Mouse (Mus musculus): ENCODE results near the gene Pnpla6. TPM values are rescaled to one million over a fixed set of nuclear protein-coding genes. Genes with fewer than 3 reads are reported as not detected.

Pnpla6 gene
- polyA plus RNA-seq, 1 experiment, result 18.6 TPM

GRCm38 (mm10) chr8:3475715-3476429 lies 39.3 kb upstream of the Pnpla6 start:
- Histone ChIP-seq H3K79me2 (ENCODE audit: control insufficient read depth, insufficient read depth) (no peaks in the 10 kb centered on the region), H3K4me3 (ENCODE audit: insufficient read depth, poor library complexity, severe bottlenecking) (no peak overlapping the region), H3K27me3 (ENCODE audit: control insufficient read depth, insufficient read depth, insufficient read length) (no peaks in the 10 kb centered on the region), H3K79me3 (ENCODE audit: low read depth) (no peaks in the 10 kb centered on the region), H3ac (ENCODE audit: control insufficient read depth, insufficient read length, low read depth) (no peak overlapping the region), H3K36me3 (ENCODE audit: control insufficient read depth, insufficient read depth) (no peaks in the 10 kb centered on the region)
- TF ChIP-seq MYOG (IDR thresholded peaks at IDR 0.05; ENCODE audit: control insufficient read depth, extremely low read depth, insufficient read length) (no peak), CTCF (IDR thresholded peaks at IDR 0.05; ENCODE audit: control insufficient read depth, insufficient read depth, insufficient read length) (no peak), MYOD1 (IDR thresholded peaks at IDR 0.05; ENCODE audit: control insufficient read depth, insufficient read length, low read depth) (no peak), FOSL1 (IDR thresholded peaks at IDR 0.05; ENCODE audit: insufficient read depth, low read length, poor library complexity, severe bottlenecking) (no peak), MAX (IDR thresholded peaks at IDR 0.05) (no peak), CEBPB (IDR thresholded peaks at IDR 0.05; ENCODE audit: low read depth) (no peak), USF1 (IDR thresholded peaks at IDR 0.05; ENCODE audit: low read depth) (no peak)

DNA sequence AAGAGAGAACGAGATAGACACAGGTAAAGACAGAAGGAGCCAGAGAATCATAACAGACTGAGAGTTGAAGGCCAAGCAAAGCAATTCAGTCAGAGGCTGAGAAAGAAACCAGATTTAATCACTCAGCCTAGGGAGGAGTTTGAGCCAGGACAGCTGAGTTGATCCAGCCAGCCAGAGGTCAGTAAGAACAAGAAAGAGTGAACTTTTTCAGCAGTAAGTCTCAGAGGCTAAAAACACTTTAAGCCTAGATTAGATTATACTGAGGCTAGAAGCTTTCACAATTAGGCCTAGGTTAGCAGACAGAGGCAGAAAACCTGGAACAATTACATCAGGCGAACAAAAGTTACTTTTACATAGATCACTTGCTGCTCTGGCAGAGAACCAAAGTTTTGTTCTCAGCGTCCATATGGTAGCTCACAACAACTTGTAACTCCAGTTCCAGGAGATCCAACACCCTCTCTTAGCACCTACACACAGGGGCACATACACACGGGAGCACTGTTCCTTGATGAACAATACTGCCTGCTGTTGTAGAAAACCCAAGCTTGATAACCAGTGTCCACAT lies 34.9 kb upstream of the Pnpla6 start:
- Histone ChIP-seq H3K79me2 (ENCODE audit: control insufficient read depth, insufficient read depth) (no peaks in the 10 kb centered on the region), H3K4me3 (ENCODE audit: insufficient read depth, poor library complexity, severe bottlenecking) (no peak overlapping the region), H3K79me3 (ENCODE audit: low read depth) (no peaks in the 10 kb centered on the region), H3K27me3 (ENCODE audit: control insufficient read depth, insufficient read depth, insufficient read length) (no peaks in the 10 kb centered on the region), H3ac (ENCODE audit: control insufficient read depth, insufficient read length, low read depth) (no peak overlapping the region), H3K36me3 (ENCODE audit: control insufficient read depth, insufficient read depth) (no peaks in the 10 kb centered on the region)
- no peak for TF ChIP-seq MYOG (IDR thresholded peaks at IDR 0.05; ENCODE audit: control insufficient read depth, extremely low read depth, insufficient read length)
- TF ChIP-seq USF1 (IDR thresholded peaks at IDR 0.05; ENCODE audit: low read depth), result no peak
- TF ChIP-seq CEBPB (IDR thresholded peaks at IDR 0.05; ENCODE audit: low read depth), result no peak
- TF ChIP-seq CTCF (IDR thresholded peaks at IDR 0.05; ENCODE audit: control insufficient read depth, insufficient read depth, insufficient read length), result no peak
- no peak for TF ChIP-seq MAX (IDR thresholded peaks at IDR 0.05)

- TF ChIP-seq USF1 (IDR thresholded peaks at IDR 0.05; ENCODE audit: low read depth) (no peak), CTCF (IDR thresholded peaks at IDR 0.05; ENCODE audit: control insufficient read depth, insufficient read depth, insufficient read length) (no peak), FOSL1 (IDR thresholded peaks at IDR 0.05; ENCODE audit: insufficient read depth, low read length, poor library complexity, severe bottlenecking) (no peak), MYOD1 (IDR thresholded peaks at IDR 0.05; ENCODE audit: control insufficient read depth, insufficient read length, low read depth) (no peak), MAX (IDR thresholded peaks at IDR 0.05) (no peak), MYOG (IDR thresholded peaks at IDR 0.05; ENCODE audit: control insufficient read depth, extremely low read depth, insufficient read length) (no peak), CEBPB (IDR thresholded peaks at IDR 0.05; ENCODE audit: low read depth) (no peak)
- Histone ChIP-seq H3K36me3 (ENCODE audit: control insufficient read depth, insufficient read depth) (no peaks in the 10 kb centered on the region), H3K79me3 (ENCODE audit: low read depth) (no peaks in the 10 kb centered on the region)
Measured at GRCm38 (mm10) chr8:3481605-3482004, 33.6 kb upstream of the Pnpla6 start.

GRCm38 (mm10) chr8:3482240-3482740 lies 32.9 kb upstream of the Pnpla6 start:
- Histone ChIP-seq H3K4me3 (ENCODE audit: insufficient read depth, poor library complexity, severe bottlenecking) (no peak overlapping the region), H3K79me3 (ENCODE audit: low read depth) (no peaks in the 10 kb centered on the region), H3K79me2 (ENCODE audit: control insufficient read depth, insufficient read depth) (no peaks in the 10 kb centered on the region), H3K36me3 (ENCODE audit: control insufficient read depth, insufficient read depth) (no peaks in the 10 kb centered on the region), H3ac (ENCODE audit: control insufficient read depth, insufficient read length, low read depth) (no peak overlapping the region), H3K27me3 (ENCODE audit: control insufficient read depth, insufficient read depth, insufficient read length) (no peaks in the 10 kb centered on the region)
- TF ChIP-seq CTCF (IDR thresholded peaks at IDR 0.05; ENCODE audit: control insufficient read depth, insufficient read depth, insufficient read length) (no peak), FOSL1 (IDR thresholded peaks at IDR 0.05; ENCODE audit: insufficient read depth, low read length, poor library complexity, severe bottlenecking) (no peak), USF1 (IDR thresholded peaks at IDR 0.05; ENCODE audit: low read depth) (no peak), MAX (IDR thresholded peaks at IDR 0.05) (no peak), MYOG (IDR thresholded peaks at IDR 0.05; ENCODE audit: control insufficient read depth, extremely low read depth, insufficient read length) (no peak), MYOD1 (IDR thresholded peaks at IDR 0.05; ENCODE audit: control insufficient read depth, insufficient read length, low read depth) (no peak), CEBPB (IDR thresholded peaks at IDR 0.05; ENCODE audit: low read depth) (no peak)

More at GRCm38 (mm10) chr8:3481605-3482004, 33.6 kb upstream of the Pnpla6 start:
- Histone ChIP-seq H3K4me3 (ENCODE audit: insufficient read depth, poor library complexity, severe bottlenecking) (no peak overlapping the region), H3K79me2 (ENCODE audit: control insufficient read depth, insufficient read depth) (no peaks in the 10 kb centered on the region), H3ac (ENCODE audit: control insufficient read depth, insufficient read length, low read depth) (no peak overlapping the region), H3K27me3 (ENCODE audit: control insufficient read depth, insufficient read depth, insufficient read length) (no peaks in the 10 kb centered on the region)

GRCm38 (mm10) chr8:3483546-3483945 lies 31.6 kb upstream of the Pnpla6 start:
- Histone ChIP-seq H3K4me3 (ENCODE audit: insufficient read depth, poor library complexity, severe bottlenecking) (no peak overlapping the region), H3K27me3 (ENCODE audit: control insufficient read depth, insufficient read depth, insufficient read length) (no peaks in the 10 kb centered on the region), H3ac (ENCODE audit: control insufficient read depth, insufficient read length, low read depth) (no peak overlapping the region), H3K36me3 (ENCODE audit: control insufficient read depth, insufficient read depth) (no peaks in the 10 kb centered on the region), H3K79me2 (ENCODE audit: control insufficient read depth, insufficient read depth) (no peaks in the 10 kb centered on the region), H3K79me3 (ENCODE audit: low read depth) (no peaks in the 10 kb centered on the region)
- TF ChIP-seq MYOD1 (IDR thresholded peaks at IDR 0.05; ENCODE audit: control insufficient read depth, insufficient read length, low read depth) (no peak), USF1 (IDR thresholded peaks at IDR 0.05; ENCODE audit: low read depth) (no peak), MYOG (IDR thresholded peaks at IDR 0.05; ENCODE audit: control insufficient read depth, extremely low read depth, insufficient read length) (no peak), MAX (IDR thresholded peaks at IDR 0.05) (no peak), FOSL1 (IDR thresholded peaks at IDR 0.05; ENCODE audit: insufficient read depth, low read length, poor library complexity, severe bottlenecking) (no peak), CEBPB (IDR thresholded peaks at IDR 0.05; ENCODE audit: low read depth) (no peak), CTCF (IDR thresholded peaks at IDR 0.05; ENCODE audit: control insufficient read depth, insufficient read depth, insufficient read length) (no peak)

All from C2C12 (cell line).